ENCODE assay signal across 9 mouse cellular contexts in the genomic region with DNA sequence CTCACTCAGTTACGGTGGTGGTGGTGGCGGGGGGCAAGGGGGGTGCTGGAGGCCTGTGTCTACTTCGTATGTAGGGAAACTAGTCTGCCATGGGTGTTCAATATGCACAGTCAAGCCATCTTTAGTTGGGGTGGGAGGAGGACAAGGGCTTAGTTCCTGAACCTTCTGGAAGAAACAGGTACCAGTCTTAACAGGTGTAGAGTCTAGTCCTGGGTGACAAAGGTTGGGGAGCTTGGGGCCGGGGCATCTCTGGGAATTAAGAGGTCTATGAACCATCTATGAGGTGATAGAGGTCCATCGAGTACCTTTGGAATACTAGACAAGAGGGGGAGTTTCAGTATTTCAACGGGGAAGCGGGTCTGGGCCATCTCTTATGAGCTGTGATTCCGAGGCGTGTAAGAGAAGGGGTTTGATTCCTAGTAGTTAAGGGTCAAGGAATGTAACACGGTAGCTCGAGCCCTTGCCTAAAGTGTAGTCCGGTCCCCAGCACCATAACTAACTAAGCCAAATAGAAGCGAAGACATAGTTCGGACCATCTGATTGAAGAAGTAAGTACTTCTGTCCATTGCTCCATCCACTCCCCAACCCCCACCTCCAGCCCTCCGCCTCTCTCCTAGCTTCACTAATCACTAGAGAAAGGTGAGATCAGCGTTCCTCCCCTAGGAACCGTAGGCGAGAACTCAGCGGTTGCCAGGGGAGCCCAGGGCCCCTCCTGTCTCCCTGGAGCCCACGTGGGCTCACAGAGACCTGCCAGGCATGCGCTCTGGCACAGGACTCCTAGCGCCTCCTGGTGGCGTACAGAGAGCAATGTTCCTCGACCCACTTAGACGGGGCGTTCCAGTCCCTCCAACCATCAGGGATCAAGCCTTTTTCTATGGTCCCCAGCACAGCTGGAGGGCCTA. TPM values are rescaled to one million over a fixed set of nuclear protein-coding genes. Genes with fewer than 3 reads are reported as not detected.
A peak's percentile ranks its signal among the peaks of the same experiment; 100 is the strongest.
DNase-seq lines count a peak whose midpoint lies in the region; ATAC-seq lines count a peak whose summit lies in the region.
"Had no signal": no experiment of that assay in that cellular context is flagged by ENCODE, and none has a peak within 500 bp of the region (broad histone marks: within the 10 kb centered on the region; RNA-seq: fewer than 3 reads in every experiment).

No protein-coding gene starts in this region.

- peak overlapping the region; percentile 63 for H3K4me3 ChIP-seq in embryonic facial prominence, embryonic 10.5 days

- peaks cover 93% of the 10 kb centered on the region for H3K27me3 ChIP-seq in embryonic facial prominence, embryonic 10.5 days (replicated peaks; ENCODE audit: low read depth, poor library complexity, severe bottlenecking)

- DNase-seq in CD4-positive, CD25-positive, alpha-beta regulatory T cell, adult 2 months (ENCODE audit: low read depth, low spot score) = peak; percentile 83
- DNase-seq in MEL-GATA-1-ER (ENCODE audit: extremely low read depth, low read depth) = peak; percentile 56
- DNase-seq in embryonic facial prominence, embryonic 10.5 days (ENCODE audit: low spot score) = peak; percentile 71
- peak; percentile 49 to 62 for DNase-seq in layer of hippocampus, postnatal 14 days (ENCODE audit: low spot score in 2 of 2)
- DNase-seq in lung, postnatal 10 days = peak; percentile 51
- peak; percentile 81 for DNase-seq in right cerebral cortex, adult 18-20 months
- no peak for DNase-seq in ovary, postnatal 10 days (ENCODE audit: low spot score)

- 17% methylated on average over 26 of the region's 26 CpGs for WGBS in embryonic facial prominence, embryonic 10.5 days

- H3K4me1 ChIP-seq in embryonic facial prominence, embryonic 10.5 days = peaks cover 15% of the 10 kb centered on the region

- H3K36me3 ChIP-seq in embryonic facial prominence, embryonic 10.5 days (replicated peaks) = no peaks in the 10 kb centered on the region

- peak; percentile 77 to 90 for ATAC-seq in hematopoietic stem cell, adult 5-6 weeks (replicated peaks in 1 of 2; ENCODE audit: insufficient read depth in 1 of 2, low FRiP score in 2 of 2, low TSS enrichment in 1 of 2, low read depth in 1 of 2, poor library complexity in 2 of 2, severe bottlenecking in 2 of 2)

- no peak overlapping the region for H3K27ac ChIP-seq in embryonic facial prominence, embryonic 10.5 days (replicated peaks)

- H3K9me3 ChIP-seq in embryonic facial prominence, embryonic 10.5 days = no peaks in the 10 kb centered on the region

RNA-seq across cellular contexts. Expression of gene Gm20479, which starts 40.1 kb away (rescaled TPM):
- not detected in 2 replicates for polyA plus RNA-seq in embryonic facial prominence, embryonic 10.5 days (2016; fragmentation: Nextera tagmentation; extraction: Ambion mirVana)
- not detected in 2 replicates for total RNA-seq in hematopoietic stem cell, adult 5-6 weeks (2017)
- not detected for total RNA-seq in layer of hippocampus, postnatal 14 days (2021)
- total RNA-seq: layer of hippocampus, adult 8-10 months had no signal

RNA-seq across cellular contexts. Expression of gene Shkbp1, which starts 41.5 kb away (rescaled TPM):
- 73.2 and 80.3 TPM in 2 replicates for polyA plus RNA-seq in embryonic facial prominence, embryonic 10.5 days (2016; fragmentation: Nextera tagmentation; extraction: Ambion mirVana)
- total RNA-seq in hematopoietic stem cell, adult 5-6 weeks (2017) = 15.8 and 22.4 TPM in 2 replicates
- total RNA-seq in layer of hippocampus, postnatal 14 days (2021) = 10 to 100 TPM; 24.7 to 26.2 TPM

RNA-seq across cellular contexts. Expression of gene Sptbn4, which starts 50.2 kb away (rescaled TPM):
- polyA plus RNA-seq in embryonic facial prominence, embryonic 10.5 days (2016; fragmentation: Nextera tagmentation; extraction: Ambion mirVana) = 0.19 and 0.35 TPM in 2 replicates
- 0.31 TPM in 1 of 2 replicates, not detected in the other for total RNA-seq in hematopoietic stem cell, adult 5-6 weeks (2017)
- total RNA-seq in layer of hippocampus, postnatal 14 days (2021) = 100 to 1,000 TPM; 108 to 123 TPM

RNA-seq across cellular contexts. Expression of gene Blvrb, which starts 50.5 kb away (rescaled TPM):
- polyA plus RNA-seq in embryonic facial prominence, embryonic 10.5 days (2016; fragmentation: Nextera tagmentation; extraction: Ambion mirVana) = 31.9 and 35.2 TPM in 2 replicates
- total RNA-seq in hematopoietic stem cell, adult 5-6 weeks (2017) = 20.4 and 31.7 TPM in 2 replicates
- total RNA-seq in layer of hippocampus, postnatal 14 days (2021) = 10 to 100 TPM; 15.6 to 15.8 TPM

RNA-seq across cellular contexts. Expression of gene Ltbp4, which starts 59.8 kb away (rescaled TPM):
- polyA plus RNA-seq in embryonic facial prominence, embryonic 10.5 days (2016; fragmentation: Nextera tagmentation; extraction: Ambion mirVana) = 7.1 and 8.8 TPM in 2 replicates
- total RNA-seq in hematopoietic stem cell, adult 5-6 weeks (2017) = 1.9 TPM in 1 of 2 replicates, not detected in the other
- total RNA-seq in layer of hippocampus, postnatal 14 days (2021) = 10 to 100 TPM; 55.0 to 55.3 TPM

Comparison
In these comparisons a context has a peak if more than half of its experiments do, and no peak if none do; other contexts are left out.
1. RNA of gene Sptbn4, which starts 50.2 kb away (total RNA-seq): 108 to 123 TPM in layer of hippocampus, postnatal 14 days; 0.31 TPM in hematopoietic stem cell, adult 5-6 weeks; every median in the first group is over 10 times any median in the second.